Mouse (Mus musculus) myocyte (in vitro differentiated cells): Measurements from ENCODE around the gene Ldb2.

Experiments used
- CEBPB ChIP-seq: IDR thresholded peaks from 2 replicates; pipeline ENCODE4 v1.6.1; 2011; ENCODE audit warnings: mild to moderate bottlenecking, moderate library complexity; ENCODE audit not compliant: poor library complexity, insufficient read depth, severe bottlenecking
- E2F4 ChIP-seq: IDR thresholded peaks from one replicate; pipeline ENCODE4 v1.6.1; 2011; ENCODE audit warnings: mild to moderate bottlenecking, control low read depth, moderate library complexity; ENCODE audit not compliant: insufficient read depth
- MAX ChIP-seq: IDR thresholded peaks from one replicate; pipeline ENCODE4 v1.6.1; 2011; ENCODE audit warnings: low read depth, mild to moderate bottlenecking, control low read depth
- MYOD1 ChIP-seq, 3 experiments: IDR thresholded peaks; one replicate each; pipeline ENCODE4 v1.6.1; 2011; ENCODE audit warnings: control low read depth in 2 of 3, low read depth in 2 of 3, mild to moderate bottlenecking in 2 of 3, moderate library complexity in 1 of 3; ENCODE audit not compliant: insufficient read length in 2 of 3, control insufficient read depth in 1 of 3
- POLR2A ChIP-seq: IDR thresholded peaks from one replicate; pipeline ENCODE4 v1.6.1; 2011; ENCODE audit warnings: low read depth, mild to moderate bottlenecking, control low read depth, moderate library complexity; ENCODE audit not compliant: insufficient read length
- POLR2AphosphoS2 ChIP-seq: IDR thresholded peaks from one replicate; pipeline ENCODE4 v1.6.1; 2011; ENCODE audit warnings: low read depth, control low read depth; ENCODE audit not compliant: insufficient read length
- TCF12 ChIP-seq: IDR thresholded peaks from one replicate; pipeline ENCODE4 v1.6.1; 2011; ENCODE audit warnings: mild to moderate bottlenecking, control low read depth; ENCODE audit not compliant: poor library complexity, insufficient read depth, severe bottlenecking
- USF1 ChIP-seq: IDR thresholded peaks from one replicate; pipeline ENCODE4 v1.6.1; 2011; ENCODE audit warnings: low read depth, mild to moderate bottlenecking, control low read depth, moderate library complexity

- TF ChIP-seq POLR2A (no peak), MAX (no peak), POLR2AphosphoS2 (no peak), USF1 (no peak), E2F4 (no peak), CEBPB (no peak), TCF12 (no peak), MYOD1 (IDR thresholded peaks at IDR 0.05; ENCODE audit: control insufficient read depth in 1 of 3, insufficient read length in 2 of 3, low read depth in 2 of 3) (no peak)
Observed at GRCm38 (mm10) chr5:44798493-44798892, 987 bp downstream of the Ldb2 start.
